Comparison of ENCODE assay signal across 8 mouse cellular contexts in genomic region chr3:32508666-32509324, GRCm38 (mm10). TPM values are rescaled to one million over a fixed set of nuclear protein-coding genes. Genes with fewer than 3 reads are reported as not detected.
A peak's percentile ranks its signal among the peaks of the same experiment; 100 is the strongest.
DNase-seq lines count a peak whose midpoint lies in the region; ATAC-seq and TF ChIP-seq lines count a peak whose summit lies in the region.

No protein-coding gene starts in this region.

- TF ChIP-seq EP300 in MEL (IDR thresholded peaks at IDR 0.05; ENCODE audit: low read depth in 1 of 2, low read length in 2 of 2) = no peak
- no peak for TF ChIP-seq EP300 in liver, postnatal 0 days (IDR thresholded peaks at IDR 0.05; ENCODE audit: low read depth)

- H3K36me3 ChIP-seq in MEL (ENCODE audit: control insufficient read depth in 1 of 2, insufficient read depth in 2 of 2, low read length in 2 of 2) = peaks cover 0 to 20% of the 10 kb centered on the region in 2 experiments; a peak in 3 of 4 replicates
- H3K36me3 ChIP-seq in forebrain, embryonic 16.5 days (ENCODE audit: control insufficient read depth, insufficient read depth) = no peaks in the 10 kb centered on the region
- no peaks in the 10 kb centered on the region for H3K36me3 ChIP-seq in liver, postnatal 0 days (replicated peaks; ENCODE audit: insufficient read depth, low read length)
- H3K36me3 ChIP-seq in neural tube, embryonic 13.5 days = no peaks in the 10 kb centered on the region

- H3K27ac ChIP-seq in MEL (ENCODE audit: control insufficient read depth, low read depth, low read length) = peak overlapping the region; percentile 80; the same call in 1 of the 2 replicates
- no peak overlapping the region for H3K27ac ChIP-seq in forebrain, embryonic 16.5 days (ENCODE audit: low read length)
- H3K27ac ChIP-seq in liver, postnatal 0 days (ENCODE audit: low read depth) = no peak overlapping the region
- H3K27ac ChIP-seq in neural tube, embryonic 13.5 days (replicated peaks) = peak overlapping the region; percentile 14; the same call in 1 of the 2 replicates

- H3K9ac ChIP-seq in MEL (ENCODE audit: control insufficient read depth, low read depth, low read length, poor library complexity, severe bottlenecking) = peak overlapping the region; percentile 86
- 0 out of 2 replicates have a peak overlapping the region, but pooled peaks have one; percentile 2 for H3K9ac ChIP-seq in forebrain, embryonic 16.5 days (replicated peaks; ENCODE audit: low read depth, low read length)
- H3K9ac ChIP-seq in liver, postnatal 0 days (replicated peaks) = no peak overlapping the region
- peak overlapping the region; percentile 60 for H3K9ac ChIP-seq in neural tube, embryonic 13.5 days

- peak; percentile 98 for TF ChIP-seq RAD21 in MEL (IDR thresholded peaks at IDR 0.05; ENCODE audit: low read depth, low read length)

- intact Hi-C loops in heart, postnatal 25 days (cut with DNase I) = loop anchor here (1.0 to 5.0 kb wide), 3 partner anchors 36 to 175 kb away; no protein-coding TSS in a partner anchor

- H3K4me3 ChIP-seq in MEL (ENCODE audit: control insufficient read depth in 1 of 2, insufficient read depth in 1 of 2, low read depth in 2 of 2, low read length in 2 of 2) = peak overlapping the region; percentile 76 to 92
- H3K4me3 ChIP-seq in forebrain, embryonic 16.5 days (replicated peaks; ENCODE audit: low read length) = no peak overlapping the region; the same call in 1 of the 2 replicates
- H3K4me3 ChIP-seq in liver, postnatal 0 days (ENCODE audit: low read depth, low read length) = peak overlapping the region; percentile 19
- peak overlapping the region; percentile 20 for H3K4me3 ChIP-seq in neural tube, embryonic 13.5 days

- TF ChIP-seq CTCF in MEL (IDR thresholded peaks at IDR 0.05 in 2 of 3, conservative IDR thresholded peaks at IDR 0.05 in 1 of 3; ENCODE audit: control insufficient read depth in 1 of 3, insufficient read depth in 1 of 3, low read depth in 2 of 3, low read length in 3 of 3, poor library complexity in 1 of 3, severe bottlenecking in 1 of 3) = peak; percentile 68 to 93 (median 82)
- peak; percentile 89 for TF ChIP-seq CTCF in liver, postnatal 0 days (IDR thresholded peaks at IDR 0.05; ENCODE audit: low read depth)

- H3K27me3 ChIP-seq in MEL (ENCODE audit: control insufficient read depth in 1 of 2, insufficient read depth in 2 of 2, low read length in 2 of 2) = no peaks in the 10 kb centered on the region; a peak in 1 of 4 replicates
- H3K27me3 ChIP-seq in forebrain, embryonic 16.5 days (replicated peaks; ENCODE audit: control insufficient read depth, insufficient read depth, low read length) = no peaks in the 10 kb centered on the region
- H3K27me3 ChIP-seq in liver, postnatal 0 days (ENCODE audit: insufficient read depth, low read length) = no peaks in the 10 kb centered on the region
- H3K27me3 ChIP-seq in neural tube, embryonic 13.5 days = no peaks in the 10 kb centered on the region

- 1% methylated on average over 17 of the region's 17 CpGs for WGBS in forebrain, embryonic 16.5 days
- whole genome bisulfite sequencing in liver, postnatal 0 days (ENCODE audit: insufficient replicate concordance) = 7% methylated on average over 17 of the region's 17 CpGs
- 1% methylated on average over 17 of the region's 17 CpGs for WGBS in neural tube, embryonic 13.5 days

- H3K79me2 ChIP-seq in MEL (ENCODE audit: control insufficient read depth, insufficient read depth, low read length, poor library complexity) = peaks cover 23% of the 10 kb centered on the region

- no peaks in the 10 kb centered on the region for H3K9me3 ChIP-seq in MEL (replicated peaks; ENCODE audit: insufficient read depth, low read length)
- no peaks in the 10 kb centered on the region for H3K9me3 ChIP-seq in forebrain, embryonic 16.5 days (ENCODE audit: control insufficient read depth, low read length)
- no peaks in the 10 kb centered on the region for H3K9me3 ChIP-seq in liver, postnatal 0 days (ENCODE audit: low read length)
- no peaks in the 10 kb centered on the region for H3K9me3 ChIP-seq in neural tube, embryonic 13.5 days

- H3K4me2 ChIP-seq in forebrain, embryonic 16.5 days (ENCODE audit: low read length) = peak overlapping the region; percentile 90
- H3K4me2 ChIP-seq in liver, postnatal 0 days (ENCODE audit: low read depth, low read length) = peak overlapping the region; percentile 78
- H3K4me2 ChIP-seq in neural tube, embryonic 13.5 days = peak overlapping the region; percentile 80

- H3K4me1 ChIP-seq in MEL (ENCODE audit: control insufficient read depth in 1 of 2, insufficient read depth in 2 of 2, low read length in 2 of 2) = peaks cover 14 to 18% of the 10 kb centered on the region in 2 experiments
- peaks cover 25% of the 10 kb centered on the region for H3K4me1 ChIP-seq in forebrain, embryonic 16.5 days (replicated peaks; ENCODE audit: control insufficient read depth, insufficient read depth, low read length)
- peaks cover 20% of the 10 kb centered on the region for H3K4me1 ChIP-seq in liver, postnatal 0 days (ENCODE audit: insufficient read depth)
- peaks cover 36% of the 10 kb centered on the region for H3K4me1 ChIP-seq in neural tube, embryonic 13.5 days (replicated peaks)

- no peak for TF ChIP-seq POLR2A in MEL (IDR thresholded peaks at IDR 0.05; ENCODE audit: control insufficient read depth in 1 of 2, insufficient read depth in 1 of 2, low read depth in 1 of 2, low read length in 2 of 2, poor library complexity in 1 of 2)

- ATAC-seq in forebrain, embryonic 16.5 days = peak; percentile 35
- ATAC-seq in liver, postnatal 0 days = no peak
- ATAC-seq in neural tube, embryonic 13.5 days (ENCODE audit: low read depth) = peak; percentile 20; the same call in 1 of the 2 replicates

- peak; percentile 88 for DNase-seq in MEL (ENCODE audit: low read depth, low spot score)
- peak; percentile 74 to 75 for DNase-seq in cerebellum, adult 18-20 months
- peak; percentile 10 for DNase-seq in heart, postnatal 25 days (ENCODE audit: low spot score)
- DNase-seq in layer of hippocampus, adult 11-12 months (ENCODE audit: low spot score) = peak; percentile 75
- DNase-seq in liver, postnatal 0 days = peak; percentile 68
- DNase-seq in thymus, adult 18-20 months = peak; percentile 16 to 37

TF ChIP-seq in MEL, 35 proteins besides CTCF, POLR2A, EP300 and RAD21 (continues in another document):
- 0 out of 2 replicates have a peak, but pooled peaks have one; percentile 36 for TF ChIP-seq HCFC1 (IDR thresholded peaks at IDR 0.05; ENCODE audit: low read depth, low read length)
- no peak for TF ChIP-seq CHD1 (IDR thresholded peaks at IDR 0.05; ENCODE audit: low read depth, low read length)
- no peak for TF ChIP-seq NELFE (IDR thresholded peaks at IDR 0.05; ENCODE audit: low read depth, low read length)
- TF ChIP-seq KAT2A (conservative IDR thresholded peaks at IDR 0.05; ENCODE audit: low read depth, low read length) = no peak
- no peak for TF ChIP-seq BHLHE40 (IDR thresholded peaks at IDR 0.05; ENCODE audit: borderline replicate concordance, low read depth, low read length)
- TF ChIP-seq MAZ (IDR thresholded peaks at IDR 0.05; ENCODE audit: low read depth, low read length) = peak; percentile 28; the same call in 1 of the 2 replicates
- no peak for TF ChIP-seq UBTF (IDR thresholded peaks at IDR 0.05; ENCODE audit: borderline replicate concordance, insufficient read depth, low read depth, low read length)
- no peak for TF ChIP-seq E2F4 (IDR thresholded peaks at IDR 0.05; ENCODE audit: borderline replicate concordance, low read depth, low read length)
- TF ChIP-seq ETS1 (IDR thresholded peaks at IDR 0.05; ENCODE audit: low read depth, low read length) = peak; percentile 78
- no peak for TF ChIP-seq USF2 (IDR thresholded peaks at IDR 0.05; ENCODE audit: borderline replicate concordance in 1 of 2, insufficient read depth in 1 of 2, low read depth in 1 of 2, low read length in 2 of 2)
- 0 out of 2 replicates have a peak, but pooled peaks have one; percentile 14 for TF ChIP-seq ZNF384 (IDR thresholded peaks at IDR 0.05; ENCODE audit: low read depth, low read length)
- no peak for TF ChIP-seq ELF1 (IDR thresholded peaks at IDR 0.05; ENCODE audit: low read depth, low read length)
- peak; percentile 63; the same call in 1 of the 2 replicates for TF ChIP-seq SIN3A (IDR thresholded peaks at IDR 0.05; ENCODE audit: low read length)
- peak; percentile 90 for TF ChIP-seq ZC3H11A (IDR thresholded peaks at IDR 0.05; ENCODE audit: low read depth, low read length)
- TF ChIP-seq JUND (IDR thresholded peaks at IDR 0.05; ENCODE audit: low read depth, low read length) = no peak
- peak; percentile 69 for TF ChIP-seq MXI1 (IDR thresholded peaks at IDR 0.05; ENCODE audit: low read depth, low read length)
- TF ChIP-seq SMC3 (IDR thresholded peaks at IDR 0.05; ENCODE audit: low read depth, low read length) = peak; percentile 96

RNA-seq across cellular contexts. Expression of gene Zfp639, which starts 1.3 kb away (rescaled TPM):
- total RNA-seq in MEL (2012; rRNA removed) = 34.1 and 34.5 TPM in 2 replicates
- 100 to 1,000 TPM in 1 of 2 experiments, 10 to 100 TPM in 1; 35.4 to 302 TPM for polyA plus RNA-seq in MEL (2012; ENCODE audit: insufficient read depth in 1 of 2, insufficient read length in 2 of 2, low read depth in 1 of 2, low replicate concordance in 2 of 2, missing spikeins in 1 of 2)
- polyA plus RNA-seq in forebrain, embryonic 16.5 days (2015; fragmentation: Nextera tagmentation; extraction: Ambion mirVana) = 38.8 and 39.8 TPM in 2 replicates
- total RNA-seq in heart, postnatal 25 days (2021) = 10 to 100 TPM; 21.0 to 21.7 TPM
- 13.5 and 14.0 TPM in 2 replicates for polyA plus RNA-seq in liver, postnatal 0 days (2015; fragmentation: Nextera tagmentation; extraction: Ambion mirVana)
- 37.5 and 42.7 TPM in 2 replicates for polyA plus RNA-seq in neural tube, embryonic 13.5 days (2015; fragmentation: Nextera tagmentation; extraction: Ambion mirVana)

RNA-seq across cellular contexts. Expression of gene Kcnmb3, which starts 16.8 kb away (rescaled TPM):
- not detected in 2 replicates for total RNA-seq in MEL (2012; rRNA removed)
- polyA plus RNA-seq in MEL (2012; ENCODE audit: insufficient read depth in 1 of 2, insufficient read length in 2 of 2, low read depth in 1 of 2, low replicate concordance in 2 of 2, missing spikeins in 1 of 2) = not detected
- 0.16 and 0.19 TPM in 2 replicates for polyA plus RNA-seq in forebrain, embryonic 16.5 days (2015; fragmentation: Nextera tagmentation; extraction: Ambion mirVana)
- under 1 TPM in 1 of 2 experiments, not detected in 1; 0.29 TPM for total RNA-seq in heart, postnatal 25 days (2021)
- polyA plus RNA-seq in liver, postnatal 0 days (2015; fragmentation: Nextera tagmentation; extraction: Ambion mirVana) = not detected in 2 replicates
- 0.11 and 0.17 TPM in 2 replicates for polyA plus RNA-seq in neural tube, embryonic 13.5 days (2015; fragmentation: Nextera tagmentation; extraction: Ambion mirVana)

RNA-seq across cellular contexts. Expression of gene Mfn1, which starts 20.5 kb away (rescaled TPM):
- total RNA-seq in MEL (2012; rRNA removed) = 20.8 and 25.5 TPM in 2 replicates
- polyA plus RNA-seq in MEL (2012; ENCODE audit: insufficient read depth in 1 of 2, insufficient read length in 2 of 2, low read depth in 1 of 2, low replicate concordance in 2 of 2, missing spikeins in 1 of 2) = 10 to 100 TPM in 1 of 2 experiments, not detected in 1; 29.4 TPM
- 37.5 and 41.7 TPM in 2 replicates for polyA plus RNA-seq in forebrain, embryonic 16.5 days (2015; fragmentation: Nextera tagmentation; extraction: Ambion mirVana)
- total RNA-seq in heart, postnatal 25 days (2021) = 100 to 1,000 TPM; 434 to 472 TPM
- 19.5 and 21.7 TPM in 2 replicates for polyA plus RNA-seq in liver, postnatal 0 days (2015; fragmentation: Nextera tagmentation; extraction: Ambion mirVana)
- 36.3 and 46.0 TPM in 2 replicates for polyA plus RNA-seq in neural tube, embryonic 13.5 days (2015; fragmentation: Nextera tagmentation; extraction: Ambion mirVana)

Comparison
In these comparisons a context has a peak if more than half of its experiments do, and no peak if none do; other contexts are left out.
1. DNase-seq: peak in every context shown above with its lines; median percentile 88 in MEL; 75 in layer of hippocampus, adult 11-12 months; 74 in cerebellum, adult 18-20 months; 68 in liver, postnatal 0 days; 26 in thymus, adult 18-20 months; 10 in heart, postnatal 25 days.
2. H3K27ac ChIP-seq: peak in MEL (single experiment) and neural tube, embryonic 13.5 days (single experiment); none in forebrain, embryonic 16.5 days (single experiment) and liver, postnatal 0 days (single experiment).
3. Peak in every context shown above with its lines, with median percentiles within 50 percentile points of each other: H3K4me2 ChIP-seq.